Mouse (Mus musculus) lung, postnatal 10 days (tissue): ENCODE measurements around the gene Psmb9.
"Not testable (repeated sequence)": the region's sequence is repeated elsewhere in the genome, so short reads cannot be mapped to it uniquely, and the experiment has no call there.

Source experiments
- DNase-seq: peaks from one replicate; pipeline ENCODE4 v3.0.0; 2021

Gene Psmb9

GRCm38 (mm10) chr17:34179913-34180859 is 7.4 kb downstream of the Psmb9 start:
- no peak for DNase-seq

- no peak for DNase-seq
Measured at GRCm38 (mm10) chr17:34179019-34179418, 8.5 kb downstream of the Psmb9 start.

- DNase-seq, result no peak
Measured at GRCm38 (mm10) chr17:34177179-34177578, 10.4 kb downstream of the Psmb9 start.

GRCm38 (mm10) chr17:34174075-34174474 is 13.5 kb downstream of the Psmb9 start:
- DNase-seq, result no peak

GRCm38 (mm10) chr17:34172528-34172927 is 15.0 kb downstream of the Psmb9 start:
- no peak for DNase-seq

- DNase-seq, result peak; percentile 88
Measured at GRCm38 (mm10) chr17:34170877-34171498, 16.6 kb downstream of the Psmb9 start.

- DNase-seq, result no peak
Measured at GRCm38 (mm10) chr17:34170487-34170876, 17.1 kb downstream of the Psmb9 start.

GRCm38 (mm10) chr17:34169279-34169678 is 18.3 kb downstream of the Psmb9 start:
- DNase-seq, result peak; percentile 64

GRCm38 (mm10) chr17:34165033-34165730 is 22.4 kb downstream of the Psmb9 start:
- DNase-seq, result no peak

- peak; percentile 40 for DNase-seq
Measured at GRCm38 (mm10) chr17:34164202-34164895, 23.2 kb downstream of the Psmb9 start.

- DNase-seq, result no peak
Measured at GRCm38 (mm10) chr17:34155534-34155933, 32.0 kb downstream of the Psmb9 start.

GRCm38 (mm10) chr17:34152923-34153322 is 34.6 kb downstream of the Psmb9 start, which contains the start of gene H2-DMb1:
Gene H2-DMb1, plus strand, starts transcription at chr17:34153072.
- peak; percentile 82 for DNase-seq

- no peak for DNase-seq
Measured at GRCm38 (mm10) chr17:34144960-34145371, 42.6 kb downstream of the Psmb9 start.

GRCm38 (mm10) chr17:34144221-34144620 is 43.3 kb downstream of the Psmb9 start:
- DNase-seq, result not testable (repeated sequence)

GRCm38 (mm10) chr17:34143461-34143860 is 44.1 kb downstream of the Psmb9 start:
- DNase-seq, result no peak

- peak; percentile 84 for DNase-seq
Measured at GRCm38 (mm10) chr17:34143033-34143432, 44.5 kb downstream of the Psmb9 start, which contains the start of gene H2-DMb2. Gene H2-DMb2, plus strand, starts transcription at chr17:34143307.

- DNase-seq, result no peak
Measured at GRCm38 (mm10) chr17:34142456-34143010, 45.0 kb downstream of the Psmb9 start.

- DNase-seq, result no peak
Measured at GRCm38 (mm10) chr17:34141448-34141847, 46.1 kb downstream of the Psmb9 start.

GRCm38 (mm10) chr17:34140240-34140639 is 47.3 kb downstream of the Psmb9 start:
- no peak for DNase-seq

- DNase-seq, result peak; percentile 59
Measured at GRCm38 (mm10) chr17:34139416-34139815, 48.1 kb downstream of the Psmb9 start.

GRCm38 (mm10) chr17:34138655-34139054 is 48.9 kb downstream of the Psmb9 start:
- DNase-seq, result no peak

GRCm38 (mm10) chr17:34137601-34138000 is 50.0 kb downstream of the Psmb9 start:
- DNase-seq, result no peak
